Mouse (Mus musculus): ENCODE results near the gene Srd5a1. TPM values are rescaled to one million over a fixed set of nuclear protein-coding genes. Genes with fewer than 3 reads are reported as not detected.

Srd5a1 gene
- polyA plus RNA-seq, 1 experiment from 2014 or later, result 19.9 TPM

- peak; percentile 82 for ATAC-seq
- Histone ChIP-seq H3K4me1 (replicated peaks) (peaks cover 9% of the 10 kb centered on the region), H3K36me3 (no peaks in the 10 kb centered on the region), H3K9me3 (no peaks in the 10 kb centered on the region), H3K27me3 (replicated peaks) (no peaks in the 10 kb centered on the region), H3K4me3 (replicated peaks) (no peak overlapping the region), H3K4me2 (replicated peaks) (peak overlapping the region; percentile 43), H3K27ac (0 out of 2 replicates have a peak overlapping the region, but pooled peaks have one; percentile 32), H3K9ac (no peak overlapping the region)
- 41% methylated on average over 3 of the region's 3 CpGs for whole genome bisulfite sequencing
These were observed 47.3 kb downstream of the Srd5a1 start for GRCm38 (mm10) chr13:69563905-69564304.

- Histone ChIP-seq H3K27ac (0 out of 2 replicates have a peak overlapping the region, but pooled peaks have one; percentile 32), H3K4me3 (replicated peaks) (no peak overlapping the region), H3K27me3 (replicated peaks) (no peaks in the 10 kb centered on the region), H3K4me2 (replicated peaks) (peak overlapping the region; percentile 43), H3K9me3 (no peaks in the 10 kb centered on the region), H3K36me3 (no peaks in the 10 kb centered on the region), H3K4me1 (replicated peaks) (peaks cover 9% of the 10 kb centered on the region), H3K9ac (no peak overlapping the region)
- WGBS, result 55% methylated on average over 12 of the region's 12 CpGs
- peak; percentile 66 for ATAC-seq
These were observed 48.3 kb downstream of the Srd5a1 start for GRCm38 (mm10) chr13:69562654-69563574.

GRCm38 (mm10) chr13:69562004-69562403 lies 49.2 kb downstream of the Srd5a1 start:
- Histone ChIP-seq H3K36me3 (no peaks in the 10 kb centered on the region), H3K4me2 (replicated peaks) (no peak overlapping the region), H3K27ac (no peak overlapping the region), H3K9me3 (no peaks in the 10 kb centered on the region), H3K4me1 (replicated peaks) (peaks cover 9% of the 10 kb centered on the region), H3K27me3 (replicated peaks) (no peaks in the 10 kb centered on the region), H3K9ac (no peak overlapping the region), H3K4me3 (replicated peaks) (no peak overlapping the region)
- ATAC-seq, result no peak
- 80% methylated on average over 9 of the region's 9 CpGs for WGBS

- Histone ChIP-seq H3K27me3 (replicated peaks) (no peaks in the 10 kb centered on the region), H3K9me3 (no peaks in the 10 kb centered on the region), H3K36me3 (no peaks in the 10 kb centered on the region), H3K4me2 (replicated peaks) (no peak overlapping the region), H3K27ac (no peak overlapping the region), H3K9ac (no peak overlapping the region), H3K4me3 (replicated peaks) (no peak overlapping the region), H3K4me1 (replicated peaks) (peaks cover 9% of the 10 kb centered on the region)
- 53% methylated on average over 13 of the region's 13 CpGs for WGBS
- ATAC-seq, result no peak
These were observed 51.8 kb downstream of the Srd5a1 start for GRCm38 (mm10) chr13:69559291-69559961.

- no peaks in the 10 kb centered on the region for H3K27me3 ChIP-seq (replicated peaks)
- no peaks in the 10 kb centered on the region for H3K36me3 ChIP-seq
- H3K4me1 ChIP-seq (replicated peaks), result peaks cover 6% of the 10 kb centered on the region
- no peak overlapping the region for H3K4me3 ChIP-seq (replicated peaks)
- no peaks in the 10 kb centered on the region for H3K9me3 ChIP-seq
- no peak for ATAC-seq
- 80% methylated on average over 6 of the region's 6 CpGs for WGBS
- H3K4me2 ChIP-seq (replicated peaks), result no peak overlapping the region
- H3K27ac ChIP-seq, result no peak overlapping the region
- H3K9ac ChIP-seq, result no peak overlapping the region
These were observed 53.1 kb downstream of the Srd5a1 start for GRCm38 (mm10) chr13:69558098-69558660.

- Histone ChIP-seq H3K27me3 (replicated peaks) (no peaks in the 10 kb centered on the region), H3K4me2 (replicated peaks) (no peak overlapping the region), H3K9ac (no peak overlapping the region), H3K9me3 (no peaks in the 10 kb centered on the region), H3K27ac (no peak overlapping the region), H3K36me3 (no peaks in the 10 kb centered on the region), H3K4me3 (replicated peaks) (no peak overlapping the region), H3K4me1 (replicated peaks) (no peaks in the 10 kb centered on the region; the same call in 1 of the 2 replicates)
- ATAC-seq, result no peak
These were observed 54.5 kb downstream of the Srd5a1 start for GRCm38 (mm10) chr13:69556728-69557127.

- 82% methylated on average over 6 of the region's 6 CpGs for WGBS
- H3K4me2 ChIP-seq (replicated peaks), result no peak overlapping the region
- H3K9ac ChIP-seq, result no peak overlapping the region
- no peak for ATAC-seq
- no peaks in the 10 kb centered on the region for H3K27me3 ChIP-seq (replicated peaks)
- no peak overlapping the region for H3K4me3 ChIP-seq (replicated peaks)
- H3K9me3 ChIP-seq, result no peaks in the 10 kb centered on the region
- no peaks in the 10 kb centered on the region for H3K36me3 ChIP-seq
- H3K4me1 ChIP-seq (replicated peaks), result no peaks in the 10 kb centered on the region; the same call in 1 of the 2 replicates
- H3K27ac ChIP-seq, result no peak overlapping the region
These were observed 55.2 kb downstream of the Srd5a1 start for GRCm38 (mm10) chr13:69555957-69556482.

- ATAC-seq, result no peak
- no peaks in the 10 kb centered on the region for H3K27me3 ChIP-seq (replicated peaks)
- WGBS, result 26% methylated on average over 8 of the region's 8 CpGs
- no peak overlapping the region for H3K4me3 ChIP-seq (replicated peaks)
- H3K4me1 ChIP-seq (replicated peaks), result no peaks in the 10 kb centered on the region; the same call in 1 of the 2 replicates
- H3K9ac ChIP-seq, result no peak overlapping the region
- no peaks in the 10 kb centered on the region for H3K9me3 ChIP-seq
- no peaks in the 10 kb centered on the region for H3K36me3 ChIP-seq
- H3K27ac ChIP-seq, result no peak overlapping the region
- no peak overlapping the region for H3K4me2 ChIP-seq (replicated peaks)
These were observed 56.2 kb downstream of the Srd5a1 start for GRCm38 (mm10) chr13:69555045-69555444.

GRCm38 (mm10) chr13:69554255-69554654 lies 57.0 kb downstream of the Srd5a1 start:
- H3K27ac ChIP-seq, result no peak overlapping the region
- H3K36me3 ChIP-seq, result no peaks in the 10 kb centered on the region
- no peak for ATAC-seq
- H3K27me3 ChIP-seq (replicated peaks), result no peaks in the 10 kb centered on the region
- no peak overlapping the region for H3K4me3 ChIP-seq (replicated peaks)
- H3K4me1 ChIP-seq (replicated peaks), result no peaks in the 10 kb centered on the region
- H3K9ac ChIP-seq, result no peak overlapping the region
- H3K9me3 ChIP-seq, result no peaks in the 10 kb centered on the region
- H3K4me2 ChIP-seq (replicated peaks), result no peak overlapping the region
- 73% methylated on average over 9 of the region's 9 CpGs for WGBS

- Histone ChIP-seq H3K4me1 (replicated peaks) (no peaks in the 10 kb centered on the region), H3K27ac (no peak overlapping the region), H3K4me3 (replicated peaks) (no peak overlapping the region), H3K27me3 (replicated peaks) (no peaks in the 10 kb centered on the region), H3K9ac (no peak overlapping the region), H3K4me2 (replicated peaks) (no peak overlapping the region), H3K9me3 (no peaks in the 10 kb centered on the region), H3K36me3 (no peaks in the 10 kb centered on the region)
- no peak for ATAC-seq
- 16% methylated on average over 5 of the region's 5 CpGs for WGBS
These were observed 58.2 kb downstream of the Srd5a1 start for GRCm38 (mm10) chr13:69553024-69553423.

- Histone ChIP-seq H3K4me1 (replicated peaks) (no peaks in the 10 kb centered on the region), H3K36me3 (no peaks in the 10 kb centered on the region), H3K27me3 (replicated peaks) (no peaks in the 10 kb centered on the region), H3K4me3 (replicated peaks) (no peak overlapping the region), H3K9ac (no peak overlapping the region), H3K9me3 (no peaks in the 10 kb centered on the region), H3K27ac (no peak overlapping the region), H3K4me2 (replicated peaks) (no peak overlapping the region)
- WGBS, result 80% methylated on average over 2 of the region's 2 CpGs
- ATAC-seq, result no peak
These were observed 60.4 kb downstream of the Srd5a1 start for GRCm38 (mm10) chr13:69550831-69551230.

GRCm38 (mm10) chr13:69549980-69550379 lies 61.3 kb downstream of the Srd5a1 start:
- H3K9ac ChIP-seq, result no peak overlapping the region
- no peak overlapping the region for H3K4me2 ChIP-seq (replicated peaks)
- H3K36me3 ChIP-seq, result no peaks in the 10 kb centered on the region
- H3K27me3 ChIP-seq (replicated peaks), result no peaks in the 10 kb centered on the region
- no peak overlapping the region for H3K4me3 ChIP-seq (replicated peaks)
- no peaks in the 10 kb centered on the region for H3K4me1 ChIP-seq (replicated peaks)
- no peaks in the 10 kb centered on the region for H3K9me3 ChIP-seq
- WGBS, result 46% methylated on average over 8 of the region's 8 CpGs
- ATAC-seq, result no peak
- no peak overlapping the region for H3K27ac ChIP-seq

Data from intestine, embryonic 15.5 days (tissue).